Mouse (Mus musculus) T-helper 17 cell (primary cell): ENCODE results near the gene Serinc1.
"Not testable (repeated sequence)": the region's sequence is repeated elsewhere in the genome, so short reads cannot be mapped to it uniquely, and the experiment has no call there.

Source experiments
- in situ Hi-C, 2 experiments: fragments of 300-600 bp; cut with MboI, MseI; formaldehyde crosslinking; loops; 1 replicate in 1 of 2; 2 replicates in 1 of 2; pipeline ENCODE4 v1.15.1; 2025; ENCODE audit warnings: high pct_unique_total_duplicates in 2 of 2

The Serinc1 gene

DNA sequence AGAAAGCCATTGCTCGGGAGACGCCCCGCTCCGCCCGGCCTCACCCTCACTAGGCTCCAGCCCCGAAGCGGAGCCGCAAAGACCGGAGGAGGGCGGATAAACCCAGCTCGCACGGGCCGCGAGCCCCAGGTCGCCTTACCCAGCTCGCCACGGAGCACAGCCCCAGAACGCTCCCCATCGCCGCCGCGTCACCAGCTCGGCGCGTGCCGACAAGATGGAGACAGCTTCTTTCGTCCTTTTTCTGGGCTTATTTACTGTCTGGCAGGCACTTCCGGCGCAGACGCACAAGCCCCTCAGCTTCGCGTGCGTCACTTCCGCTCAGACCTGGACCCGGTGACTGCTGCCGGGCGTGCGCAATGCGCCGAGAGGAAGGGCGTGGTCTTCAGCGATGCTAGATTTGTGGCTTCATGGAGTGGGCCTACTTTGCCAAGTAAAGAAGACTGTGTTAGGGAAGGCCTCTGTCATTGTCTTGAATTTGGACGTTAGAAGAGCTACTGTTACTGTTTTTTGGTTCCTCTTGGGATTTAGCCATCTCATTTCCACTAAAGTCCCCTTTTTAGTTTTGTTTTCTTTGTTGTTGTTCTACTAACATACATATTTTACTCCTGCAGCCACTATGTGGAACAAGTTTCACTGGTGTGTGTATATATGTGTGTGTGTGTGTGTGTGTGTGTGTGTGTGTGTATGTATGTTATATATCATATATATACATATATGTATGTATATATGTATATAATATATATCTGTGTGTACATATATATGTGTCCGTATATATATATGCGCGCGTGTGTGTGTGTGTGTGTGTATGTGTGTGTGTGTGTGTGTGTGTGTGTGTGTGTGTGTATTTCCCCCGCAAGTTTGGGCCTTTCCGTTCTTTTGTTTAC is at the start of gene Serinc1:
TSS of gene Serinc1 (minus strand) at position 313 of the 884 bp plus-strand sequence.
- in situ Hi-C loops: no loop called here

- in situ Hi-C loops: loop anchor here (10.0 to 25.0 kb wide), 2 partner anchors 268 to 636 kb away; partner anchors contain the start of gene AW822073 (in 1 of the 2)
These were observed 44.4 kb upstream of the Serinc1 start for GRCm38 (mm10) chr10:57576721-57577120.

- in situ Hi-C loops: loop anchor here in 1 of 2 experiments (10.0 kb wide), 1 partner anchor 273 kb away; no protein-coding TSS in a partner anchor
These were observed 39.8 kb upstream of the Serinc1 start for GRCm38 (mm10) chr10:57572130-57572529.

DNA sequence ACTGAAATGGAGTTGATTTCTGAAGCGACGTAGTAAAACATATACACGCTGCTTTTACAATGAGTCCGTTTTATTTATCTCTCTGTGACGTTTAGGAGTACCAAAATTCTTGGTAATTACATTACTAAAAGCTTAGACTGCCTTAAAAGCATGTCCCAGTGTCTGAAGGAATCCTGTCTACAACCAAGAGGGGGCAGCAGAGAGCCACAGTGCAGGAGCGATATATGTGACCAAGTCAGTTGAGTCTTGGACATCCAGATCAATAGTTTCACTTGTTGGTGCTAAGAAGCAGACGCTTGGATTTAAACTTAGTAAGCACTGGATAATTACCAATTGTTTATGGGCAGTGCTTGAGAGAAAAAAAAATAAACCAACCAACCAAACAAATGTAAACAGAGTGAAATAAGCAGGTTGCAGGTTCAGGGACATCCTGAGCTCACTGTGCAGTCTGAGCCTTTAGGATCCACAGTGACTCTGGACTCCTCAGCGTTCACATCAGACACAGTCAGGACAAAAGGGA is 38.9 kb upstream of the Serinc1 start:
- in situ Hi-C loops: loop anchor here in 1 of 2 experiments (10.0 kb wide), 1 partner anchor 274 kb away; no protein-coding TSS in a partner anchor

- in situ Hi-C loops: loop anchor here in 1 of 2 experiments (5.0 kb wide), 1 partner anchor 653 kb away; the partner anchor contains the start of gene AW822073
These were observed 36.9 kb upstream of the Serinc1 start for GRCm38 (mm10) chr10:57569023-57569931.

GRCm38 (mm10) chr10:57566221-57566620 is 33.9 kb upstream of the Serinc1 start:
- in situ Hi-C loops: loop anchor here in 1 of 2 experiments (5.0 kb wide), 1 partner anchor 656 kb away; the partner anchor contains the start of gene AW822073

- in situ Hi-C loops: no loop called here
These were observed 25.3 kb upstream of the Serinc1 start for GRCm38 (mm10) chr10:57557597-57557996.

- in situ Hi-C loops: no loop called here
These were observed 21.4 kb upstream of the Serinc1 start for GRCm38 (mm10) chr10:57553719-57554118.

- in situ Hi-C loops: no loop called here
These were observed 17.3 kb upstream of the Serinc1 start for GRCm38 (mm10) chr10:57549631-57550030.

DNA sequence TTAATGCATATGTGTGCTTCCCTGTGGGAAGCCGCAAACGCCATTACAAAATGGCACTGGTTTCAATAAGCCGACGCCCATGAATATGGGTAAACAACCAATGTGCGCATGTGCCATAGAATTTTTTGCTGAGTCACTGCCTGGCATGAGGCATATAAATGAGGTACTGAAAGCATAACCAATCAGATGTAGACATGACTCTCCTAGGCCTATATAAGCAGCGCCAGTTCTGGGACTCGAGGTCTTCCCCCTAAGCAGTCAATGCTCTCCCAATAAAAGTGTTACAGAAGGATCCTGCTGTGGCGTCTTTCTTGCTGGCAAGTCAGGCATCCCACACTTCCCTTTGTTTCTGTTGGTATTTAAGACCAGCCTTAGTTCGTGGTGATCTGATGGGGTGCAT is 11.6 kb upstream of the Serinc1 start:
- in situ Hi-C loops: not testable (repeated sequence)

DNA sequence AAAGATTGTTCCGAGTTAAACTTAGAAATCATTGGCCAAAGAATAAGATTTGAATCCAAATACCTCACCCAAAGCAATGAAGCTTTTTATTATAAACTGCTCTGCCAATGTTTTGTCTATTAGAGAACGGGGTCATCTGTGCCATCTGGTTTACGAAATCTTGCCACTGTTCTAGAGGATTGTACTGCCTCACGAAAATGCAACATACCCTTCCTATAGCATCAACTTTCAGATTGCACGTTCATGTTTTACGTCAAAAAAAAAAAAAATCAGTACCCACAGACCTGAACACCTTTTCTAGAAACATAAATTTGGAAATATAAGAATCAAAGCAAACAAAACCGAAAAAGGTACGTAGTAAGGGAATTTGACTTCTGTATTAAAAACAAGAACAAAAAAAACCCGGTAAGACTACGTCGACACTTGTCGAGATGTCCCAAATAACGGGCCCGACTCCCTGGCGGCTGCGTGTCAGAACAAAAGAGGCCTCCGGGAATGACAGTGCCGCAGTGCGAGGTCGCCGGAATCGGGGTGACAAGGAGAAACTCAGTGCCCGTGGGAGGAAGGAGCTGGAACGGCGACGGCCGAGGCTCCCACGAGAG is 613 bp downstream of the Serinc1 start:
- in situ Hi-C loops: no loop called here

DNA sequence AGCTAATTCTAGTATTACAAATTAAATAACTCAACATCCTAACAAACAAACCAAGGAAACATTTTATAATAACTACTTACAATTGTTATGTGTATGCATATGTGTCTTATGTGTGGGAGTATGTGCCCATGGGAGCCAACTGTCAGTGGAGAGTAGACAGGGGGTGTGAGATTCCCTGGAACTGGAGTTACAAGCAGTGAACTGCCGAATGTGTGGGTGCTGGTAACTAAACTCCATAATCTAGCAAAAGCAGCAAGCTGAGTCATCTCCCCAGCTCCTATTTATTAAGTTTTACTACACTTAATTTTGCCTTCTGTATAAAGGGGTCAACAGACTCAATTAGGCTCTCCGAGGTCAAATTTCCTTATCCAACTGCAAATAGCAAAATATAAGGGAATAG is 1.3 kb downstream of the Serinc1 start:
- in situ Hi-C loops: no loop called here

- in situ Hi-C loops: loop anchor here (5.0 to 10.0 kb wide), 3 partner anchors 34 to 958 kb away; no protein-coding TSS in a partner anchor
These were observed 5.9 kb downstream of the Serinc1 start for GRCm38 (mm10) chr10:57526469-57526868.

- in situ Hi-C loops: loop anchor here in 1 of 2 experiments (25.0 kb wide), 1 partner anchor 1822 kb away; no protein-coding TSS in a partner anchor
These were observed 17.1 kb downstream of the Serinc1 start for GRCm38 (mm10) chr10:57515278-57515677.

GRCm38 (mm10) chr10:57514616-57515015 is 17.7 kb downstream of the Serinc1 start:
- in situ Hi-C loops: loop anchor here in 1 of 2 experiments (25.0 kb wide), 1 partner anchor 1823 kb away; no protein-coding TSS in a partner anchor

GRCm38 (mm10) chr10:57499414-57500156 is 32.7 kb downstream of the Serinc1 start:
- in situ Hi-C loops: loop anchor here (10.0 to 25.0 kb wide), 3 partner anchors 1387 to 1855 kb away; partner anchors contain the start of gene Msl3l2 (in 2 of the 2)

GRCm38 (mm10) chr10:57492050-57492449 is 40.3 kb downstream of the Serinc1 start:
- in situ Hi-C loops: loop anchor here (5.0 to 25.0 kb wide), 2 partner anchors 35 to 1380 kb away; partner anchors contain the start of gene Msl3l2 (in 2 of the 2)

GRCm38 (mm10) chr10:57488591-57488990 is 43.7 kb downstream of the Serinc1 start:
- in situ Hi-C loops: loop anchor here (25.0 kb wide), 1 partner anchor 1376 kb away; the partner anchor contains the start of gene Msl3l2 (in 2 of the 2)

DNA sequence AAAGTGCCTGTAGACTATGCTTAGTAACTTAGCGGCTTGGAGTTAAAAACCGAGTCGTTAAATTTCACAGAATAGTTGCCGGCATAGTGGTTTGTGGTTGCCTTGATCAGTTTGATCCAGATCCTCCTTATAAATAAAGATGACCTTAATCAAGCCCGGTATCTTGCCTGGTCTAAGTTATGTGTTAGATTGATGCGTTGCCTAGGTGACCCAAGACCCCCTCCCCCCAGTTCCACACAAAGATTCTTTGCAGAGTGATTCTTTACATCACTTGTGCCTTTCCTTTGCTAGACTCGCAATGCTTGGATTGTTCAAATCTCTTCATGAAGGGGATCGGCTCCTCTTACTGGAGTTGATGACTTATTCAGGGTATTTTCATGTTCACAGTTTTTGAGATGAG is 45.1 kb downstream of the Serinc1 start:
- in situ Hi-C loops: loop anchor here (25.0 kb wide), 1 partner anchor 1375 kb away; the partner anchor contains the start of gene Msl3l2 (in 2 of the 2)
